Comparison of ENCODE assay signal across 10 mouse cellular contexts in the genomic region with DNA sequence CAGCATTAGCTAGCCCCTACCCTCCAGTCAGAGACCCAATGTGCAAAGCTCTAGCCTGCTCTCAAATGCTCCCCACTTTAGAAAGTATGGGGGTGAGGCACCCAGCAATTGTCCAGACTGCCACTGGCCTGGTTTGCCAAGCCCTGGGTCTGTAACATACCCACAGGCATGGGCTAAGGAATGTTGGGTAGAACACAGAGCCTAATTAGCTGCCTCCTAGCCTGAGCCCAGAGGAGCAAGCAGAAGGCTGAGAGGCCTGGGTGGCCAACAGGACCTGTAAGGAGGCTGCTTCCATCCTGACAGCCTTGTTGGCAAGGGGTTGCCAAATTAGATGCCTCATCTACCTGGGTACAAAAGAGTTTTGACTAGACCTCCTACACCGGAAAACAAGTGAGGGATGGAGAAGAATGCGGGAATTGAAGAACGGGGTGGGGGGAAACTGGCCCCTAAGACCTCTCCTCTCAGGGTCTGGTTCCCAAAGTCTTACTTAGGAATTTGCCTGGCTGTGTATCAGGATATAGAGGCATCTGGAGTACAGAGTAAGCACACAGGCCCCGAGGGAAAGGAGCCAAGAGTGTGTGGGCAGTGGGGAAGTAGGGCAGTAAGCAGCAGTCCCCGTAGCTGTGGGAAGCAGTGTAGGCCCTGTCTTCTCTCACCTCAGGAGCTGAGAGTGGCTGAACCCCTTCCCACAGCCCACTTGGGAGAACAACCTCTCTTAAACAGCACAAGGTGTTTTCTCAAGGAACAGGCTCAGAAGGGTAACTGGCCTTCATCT. TPM values are rescaled to one million over a fixed set of nuclear protein-coding genes. Genes with fewer than 3 reads are reported as not detected.
DNase-seq lines count a peak whose midpoint lies in the region; ATAC-seq and TF ChIP-seq lines count a peak whose summit lies in the region.
"Had no signal": no experiment of that assay in that cellular context is flagged by ENCODE, and none has a peak within 500 bp of the region (broad histone marks: within the 10 kb centered on the region; RNA-seq: fewer than 3 reads in every experiment).

No protein-coding gene starts in this region.

- H3K9ac ChIP-seq in hindbrain, embryonic 12.5 days: no peak overlapping the region
- no peak overlapping the region for H3K9ac ChIP-seq in midbrain, postnatal 0 days (replicated peaks; ENCODE audit: low read length, poor library complexity, severe bottlenecking)

- DNase-seq in frontal cortex, postnatal 10 days (ENCODE audit: low spot score in 2 of 2): no peak
- peak; percentile 59 for DNase-seq in cerebellum, adult 9-11 months
- peak; percentile 42 for DNase-seq in midbrain, postnatal 0 days (ENCODE audit: low spot score)
- no peak for DNase-seq in liver
- no peak for DNase-seq in lung, postnatal 10 days

- ATAC-seq in frontal cortex, adult (ENCODE audit: low TSS enrichment): peak; percentile 59
- ATAC-seq in hindbrain, embryonic 12.5 days (ENCODE audit: low FRiP score): peak; percentile 9; the same call in 1 of the 2 replicates
- ATAC-seq in midbrain, postnatal 0 days (ENCODE audit: low FRiP score): no peak
- ATAC-seq in activated CD4-positive, CD25-positive, alpha-beta regulatory T cell, adult 4 months: no peak

- H3K4me3 ChIP-seq in hindbrain, embryonic 12.5 days: no peak overlapping the region
- H3K4me3 ChIP-seq in midbrain, postnatal 0 days (ENCODE audit: low read depth, low read length): no peak overlapping the region

- no peaks in the 10 kb centered on the region for H3K27me3 ChIP-seq in hindbrain, embryonic 12.5 days
- H3K27me3 ChIP-seq in midbrain, postnatal 0 days (ENCODE audit: insufficient read depth, low read length): no peaks in the 10 kb centered on the region

- no peak overlapping the region for H3K4me2 ChIP-seq in hindbrain, embryonic 12.5 days (replicated peaks)
- H3K4me2 ChIP-seq in midbrain, postnatal 0 days (ENCODE audit: low read depth, low read length, poor library complexity, severe bottlenecking): no peak overlapping the region

- H3K27ac ChIP-seq in hindbrain, embryonic 12.5 days: peak overlapping the region; percentile 87
- H3K27ac ChIP-seq in midbrain, postnatal 0 days (ENCODE audit: low read depth, low read length): peak overlapping the region; percentile 69

- peaks cover 2% of the 10 kb centered on the region; the same call in 1 of the 2 replicates for H3K36me3 ChIP-seq in hindbrain, embryonic 12.5 days
- peaks cover 13% of the 10 kb centered on the region for H3K36me3 ChIP-seq in midbrain, postnatal 0 days (ENCODE audit: insufficient read depth, low read length)

- WGBS in hindbrain, embryonic 12.5 days: 65% methylated on average over 5 of the region's 5 CpGs
- WGBS in midbrain, postnatal 0 days: 53% methylated on average over 5 of the region's 5 CpGs

- H3K4me1 ChIP-seq in hindbrain, embryonic 12.5 days: peaks cover 63% of the 10 kb centered on the region
- H3K4me1 ChIP-seq in midbrain, postnatal 0 days (ENCODE audit: insufficient read depth, low read length): peaks cover 20% of the 10 kb centered on the region

- no peak for TF ChIP-seq CTCF in midbrain, postnatal 0 days (IDR thresholded peaks at IDR 0.05)

- no peaks in the 10 kb centered on the region for H3K9me3 ChIP-seq in hindbrain, embryonic 12.5 days (replicated peaks)
- no peaks in the 10 kb centered on the region for H3K9me3 ChIP-seq in midbrain, postnatal 0 days (ENCODE audit: low read length)

RNA-seq across cellular contexts. Expression of gene Shf, which starts 17.6 kb away (rescaled TPM):
- 9.1 and 10.7 TPM in 2 replicates for polyA plus RNA-seq in hindbrain, embryonic 12.5 days (2016; fragmentation: Nextera tagmentation; extraction: Ambion mirVana)
- total RNA-seq in midbrain, postnatal 0 days (2014; rRNA removed): 95.6 and 138 TPM in 2 replicates
- polyA plus RNA-seq in midbrain, postnatal 0 days (2015; fragmentation: Nextera tagmentation; extraction: Ambion mirVana): 9.2 and 11.6 TPM in 2 replicates
- under 1 TPM in 1 of 2 experiments, not detected in 1; 0.33 TPM for polyA plus RNA-seq in activated CD4-positive, CD25-positive, alpha-beta regulatory T cell, adult 4 months (2017; shearing (Covaris generic))

RNA-seq across cellular contexts. Expression of gene Duox1, which starts 35.9 kb away (rescaled TPM):
- 0.08 and 0.10 TPM in 2 replicates for polyA plus RNA-seq in hindbrain, embryonic 12.5 days (2016; fragmentation: Nextera tagmentation; extraction: Ambion mirVana)
- total RNA-seq in midbrain, postnatal 0 days (2014; rRNA removed): 0.24 and 0.33 TPM in 2 replicates
- polyA plus RNA-seq in midbrain, postnatal 0 days (2015; fragmentation: Nextera tagmentation; extraction: Ambion mirVana): 0.11 and 0.16 TPM in 2 replicates
- polyA plus RNA-seq in activated CD4-positive, CD25-positive, alpha-beta regulatory T cell, adult 4 months (2017; shearing (Covaris generic)): not detected
- polyA plus RNA-seq: spleen, adult 2 months had no signal

RNA-seq across cellular contexts. Expression of gene Duoxa1, which starts 37.8 kb away (rescaled TPM):
- polyA plus RNA-seq in hindbrain, embryonic 12.5 days (2016; fragmentation: Nextera tagmentation; extraction: Ambion mirVana): 0.32 TPM in 1 of 2 replicates, not detected in the other
- total RNA-seq in midbrain, postnatal 0 days (2014; rRNA removed): not detected in 2 replicates
- polyA plus RNA-seq in midbrain, postnatal 0 days (2015; fragmentation: Nextera tagmentation; extraction: Ambion mirVana): 0.41 and 0.44 TPM in 2 replicates
- polyA plus RNA-seq in activated CD4-positive, CD25-positive, alpha-beta regulatory T cell, adult 4 months (2017; shearing (Covaris generic)): under 1 TPM in 1 of 2 experiments, not detected in 1; 0.25 TPM
- polyA plus RNA-seq: spleen, adult 2 months had no signal

RNA-seq across cellular contexts. Expression of gene Duoxa2, which starts 52.6 kb away (rescaled TPM):
- polyA plus RNA-seq in hindbrain, embryonic 12.5 days (2016; fragmentation: Nextera tagmentation; extraction: Ambion mirVana): not detected in 2 replicates
- 0.49 and 0.61 TPM in 2 replicates for total RNA-seq in midbrain, postnatal 0 days (2014; rRNA removed)
- 0.43 and 0.82 TPM in 2 replicates for polyA plus RNA-seq in midbrain, postnatal 0 days (2015; fragmentation: Nextera tagmentation; extraction: Ambion mirVana)
- polyA plus RNA-seq in activated CD4-positive, CD25-positive, alpha-beta regulatory T cell, adult 4 months (2017; shearing (Covaris generic)): not detected
- polyA plus RNA-seq: C2C12; spleen, adult 2 months had no signal

RNA-seq across cellular contexts. Expression of gene Duox2, which starts 53.1 kb away (rescaled TPM):
- polyA plus RNA-seq in hindbrain, embryonic 12.5 days (2016; fragmentation: Nextera tagmentation; extraction: Ambion mirVana): not detected in 2 replicates
- total RNA-seq in midbrain, postnatal 0 days (2014; rRNA removed): 0.05 and 0.14 TPM in 2 replicates
- polyA plus RNA-seq in midbrain, postnatal 0 days (2015; fragmentation: Nextera tagmentation; extraction: Ambion mirVana): 0.09 and 0.17 TPM in 2 replicates
- polyA plus RNA-seq in activated CD4-positive, CD25-positive, alpha-beta regulatory T cell, adult 4 months (2017; shearing (Covaris generic)): not detected

Comparison
In these comparisons a context has a peak if more than half of its experiments do, and no peak if none do; other contexts are left out.
1. ATAC-seq: peak in frontal cortex, adult (single experiment) and hindbrain, embryonic 12.5 days (single experiment); none in midbrain, postnatal 0 days (single experiment) and activated CD4-positive, CD25-positive, alpha-beta regulatory T cell, adult 4 months (single experiment).
2. DNase-seq: peak in cerebellum, adult 9-11 months (single experiment) and midbrain, postnatal 0 days (single experiment); none in frontal cortex, postnatal 10 days (0 of 2), liver (single experiment) and lung, postnatal 10 days (single experiment).